Mouse (Mus musculus): ENCODE results near the gene Ugt1a5.
"Not testable (repeated sequence)": the region's sequence is repeated elsewhere in the genome, so short reads cannot be mapped to it uniquely, and the experiment has no call there.

The Ugt1a5 gene

GRCm38 (mm10) chr1:88165711-88166110 is at the start of gene Ugt1a5:
TSS of gene Ugt1a5 (plus strand) at chr1:88166012.
- DNase-seq: no peak

- DNase-seq: not testable (repeated sequence)
Observed at GRCm38 (mm10) chr1:88120550-88120949, 45.3 kb upstream of the Ugt1a5 start.

GRCm38 (mm10) chr1:88121521-88121920 is 44.3 kb upstream of the Ugt1a5 start:
- DNase-seq: not testable (repeated sequence)

GRCm38 (mm10) chr1:88125827-88126360 is 39.9 kb upstream of the Ugt1a5 start:
- DNase-seq: not testable (repeated sequence)

GRCm38 (mm10) chr1:88129091-88129490 is 36.7 kb upstream of the Ugt1a5 start:
- not testable (repeated sequence) for DNase-seq

GRCm38 (mm10) chr1:88130223-88130622 is 35.6 kb upstream of the Ugt1a5 start:
- DNase-seq: not testable (repeated sequence)

GRCm38 (mm10) chr1:88133908-88134456 is 31.8 kb upstream of the Ugt1a5 start:
- DNase-seq: no peak

GRCm38 (mm10) chr1:88134457-88135011 is 31.3 kb upstream of the Ugt1a5 start, which contains the start of gene Ugt1a6a:
TSS of gene Ugt1a6a (plus strand) at chr1:88134809.
- not testable (repeated sequence) for DNase-seq

- not testable (repeated sequence) for DNase-seq
Observed at GRCm38 (mm10) chr1:88135229-88135904, 30.4 kb upstream of the Ugt1a5 start.

GRCm38 (mm10) chr1:88136646-88137045 is 29.2 kb upstream of the Ugt1a5 start:
- DNase-seq: no peak

- no peak for DNase-seq
Observed at GRCm38 (mm10) chr1:88137264-88137663, 28.5 kb upstream of the Ugt1a5 start.

GRCm38 (mm10) chr1:88138145-88138544 is 27.7 kb upstream of the Ugt1a5 start:
- DNase-seq: no peak

- DNase-seq: not testable (repeated sequence)
Observed at GRCm38 (mm10) chr1:88140492-88140891, 25.3 kb upstream of the Ugt1a5 start.

GRCm38 (mm10) chr1:88143966-88144675 is 21.7 kb upstream of the Ugt1a5 start:
- peak; percentile 14 for DNase-seq

- DNase-seq: not testable (repeated sequence)
Observed at GRCm38 (mm10) chr1:88145278-88145677, 20.5 kb upstream of the Ugt1a5 start.

- not testable (repeated sequence) for DNase-seq
Observed at GRCm38 (mm10) chr1:88150133-88150532, 15.7 kb upstream of the Ugt1a5 start.

- DNase-seq: no peak
Observed at GRCm38 (mm10) chr1:88158430-88158829, 7.4 kb upstream of the Ugt1a5 start.

- DNase-seq: not testable (repeated sequence)
Observed at GRCm38 (mm10) chr1:88172190-88172589, 6.4 kb downstream of the Ugt1a5 start.

GRCm38 (mm10) chr1:88179657-88180056 is 13.8 kb downstream of the Ugt1a5 start:
- DNase-seq: no peak

- DNase-seq: no peak
Observed at GRCm38 (mm10) chr1:88186325-88186935, 20.6 kb downstream of the Ugt1a5 start.

GRCm38 (mm10) chr1:88192136-88192535 is 26.3 kb downstream of the Ugt1a5 start:
- DNase-seq: no peak

GRCm38 (mm10) chr1:88195687-88196086 is 29.9 kb downstream of the Ugt1a5 start:
- no peak for DNase-seq

GRCm38 (mm10) chr1:88197443-88197842 is 31.6 kb downstream of the Ugt1a5 start:
- no peak for DNase-seq
